Mouse (Mus musculus) testis, adult 2 months (tissue): ENCODE results near the gene Pax8.

Source experiments
- CTCF ChIP-seq: fragments of 200-500 bp; IDR thresholded peaks from 2 replicates; pipeline ENCODE4 v1.5.1; 2012; ENCODE audit warnings: low read depth, mild to moderate bottlenecking, inconsistent platforms, low read length, moderate library complexity; ENCODE audit not compliant: control insufficient read depth, insufficient read depth, insufficient replicate concordance
- POLR2A ChIP-seq: fragments of 200-500 bp; IDR thresholded peaks from 2 replicates; pipeline ENCODE4 v1.6.1; 2012; ENCODE audit warnings: low read depth, mild to moderate bottlenecking, inconsistent platforms, low read length, moderate library complexity; ENCODE audit not compliant: control insufficient read depth

DNA sequence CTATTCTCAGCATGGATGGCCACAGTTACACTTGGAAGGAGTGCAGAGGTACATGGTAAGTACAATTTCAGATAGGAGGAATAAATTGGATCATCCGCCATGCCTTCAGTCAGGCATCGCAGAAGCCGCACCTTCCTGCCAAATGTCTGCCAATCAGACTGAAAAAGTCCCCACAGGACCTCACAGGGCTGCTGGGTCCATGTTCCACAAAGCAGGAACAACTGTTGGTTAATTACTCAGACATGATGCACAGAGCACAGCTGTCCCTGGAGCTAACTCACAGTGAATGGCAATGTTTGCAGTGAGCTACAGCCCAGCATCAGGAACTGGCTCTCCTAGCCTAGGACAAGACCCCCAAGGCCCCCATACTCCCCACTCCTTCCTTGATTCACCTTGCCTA is 32.0 kb upstream of the Pax8 start:
- TF ChIP-seq CTCF: no peak
- TF ChIP-seq POLR2A: no peak
